Mouse (Mus musculus) lung, adult 2 months (tissue): ENCODE data around the gene Mri1.

Experiments used
- CTCF ChIP-seq: fragments of 200-500 bp; IDR thresholded peaks from 2 replicates; pipeline ENCODE4 v1.5.1; 2011; ENCODE audit warnings: mild to moderate bottlenecking, low read length, control low read depth; ENCODE audit not compliant: insufficient read depth
- POLR2A ChIP-seq: fragments of 200-500 bp; IDR thresholded peaks from 2 replicates; pipeline ENCODE4 v1.6.1; 2011; ENCODE audit warnings: low read depth, mild to moderate bottlenecking, control low read depth, low read length, borderline replicate concordance; ENCODE audit errors: extremely low read depth

DNA sequence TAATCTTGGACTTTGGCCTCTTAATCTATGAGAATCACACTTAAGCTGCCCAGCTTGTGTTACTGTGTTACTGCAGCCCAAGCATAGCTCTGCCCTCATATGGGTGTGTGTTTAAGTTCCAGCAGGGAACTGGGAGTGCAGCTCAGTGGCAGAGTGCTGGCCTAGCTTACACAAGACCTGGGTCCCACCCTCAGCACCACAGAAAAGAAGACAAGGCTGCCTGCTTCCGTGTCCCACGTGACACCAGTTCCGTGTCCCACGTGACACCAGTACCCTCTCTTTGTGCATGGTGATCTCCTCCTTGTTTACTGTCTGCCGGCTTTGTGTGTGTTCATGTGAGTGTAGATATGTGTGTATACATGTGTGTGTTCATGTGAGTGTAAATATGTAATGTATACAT is 39.0 kb downstream of the Mri1 start:
- TF ChIP-seq CTCF (no peak), POLR2A (no peak)
